Mouse (Mus musculus) kidney, postnatal 4 days (tissue): ENCODE results near the gene Iqce.

Experiments used
- DNase-seq, 2 experiments: peaks; one replicate each; pipeline ENCODE4 v3.0.0; 2021; ENCODE audit warnings: mixed read lengths in 2 of 2

Iqce gene

DNA sequence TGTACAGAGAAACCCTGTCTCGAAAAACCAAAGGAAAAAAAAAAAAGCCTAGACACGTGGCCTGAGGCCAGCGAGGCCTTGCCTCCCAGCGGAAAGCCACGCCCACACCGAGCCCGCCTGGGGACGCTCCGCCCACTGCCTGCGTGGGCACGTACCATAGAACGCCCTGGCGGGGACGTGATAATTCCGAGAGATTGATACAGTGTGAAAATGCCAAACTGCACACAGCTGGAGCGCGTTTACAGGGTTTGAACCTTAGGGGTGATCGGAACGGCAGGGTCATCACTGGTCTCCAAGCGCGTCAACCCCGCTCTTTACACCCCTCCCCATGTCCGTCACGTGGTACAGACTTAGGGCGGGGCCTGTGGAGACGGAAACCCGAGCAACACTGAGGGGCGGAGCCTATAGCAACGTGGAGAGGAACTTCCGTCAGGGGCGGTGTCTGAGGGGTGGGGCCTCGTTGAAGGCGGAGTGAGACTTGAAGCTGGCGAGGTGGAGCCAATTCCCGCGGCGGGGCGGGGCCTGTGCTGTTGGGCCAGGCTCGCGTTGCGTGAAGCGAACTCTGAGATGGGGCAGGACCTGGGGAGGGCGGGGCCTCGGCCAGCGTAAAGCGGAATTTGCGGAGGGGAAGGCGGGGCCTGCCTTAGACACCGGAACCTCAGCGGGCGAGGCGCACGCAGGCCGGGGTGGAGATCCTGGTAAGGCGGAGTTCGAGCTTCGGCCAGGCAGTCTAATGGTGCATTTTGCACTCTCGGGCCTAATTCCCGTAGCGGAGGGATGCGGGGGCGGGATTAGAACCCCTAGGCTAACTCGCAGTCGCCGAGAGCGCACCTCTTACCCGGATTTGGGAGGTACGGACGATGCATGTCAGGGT lies 2.4 kb upstream of the Iqce start, which contains the start of gene Brat1:
Brat1 (plus strand) TSS at position 634 of the 874 bp plus-strand sequence.
- peak; percentile 100 for DNase-seq

DNA sequence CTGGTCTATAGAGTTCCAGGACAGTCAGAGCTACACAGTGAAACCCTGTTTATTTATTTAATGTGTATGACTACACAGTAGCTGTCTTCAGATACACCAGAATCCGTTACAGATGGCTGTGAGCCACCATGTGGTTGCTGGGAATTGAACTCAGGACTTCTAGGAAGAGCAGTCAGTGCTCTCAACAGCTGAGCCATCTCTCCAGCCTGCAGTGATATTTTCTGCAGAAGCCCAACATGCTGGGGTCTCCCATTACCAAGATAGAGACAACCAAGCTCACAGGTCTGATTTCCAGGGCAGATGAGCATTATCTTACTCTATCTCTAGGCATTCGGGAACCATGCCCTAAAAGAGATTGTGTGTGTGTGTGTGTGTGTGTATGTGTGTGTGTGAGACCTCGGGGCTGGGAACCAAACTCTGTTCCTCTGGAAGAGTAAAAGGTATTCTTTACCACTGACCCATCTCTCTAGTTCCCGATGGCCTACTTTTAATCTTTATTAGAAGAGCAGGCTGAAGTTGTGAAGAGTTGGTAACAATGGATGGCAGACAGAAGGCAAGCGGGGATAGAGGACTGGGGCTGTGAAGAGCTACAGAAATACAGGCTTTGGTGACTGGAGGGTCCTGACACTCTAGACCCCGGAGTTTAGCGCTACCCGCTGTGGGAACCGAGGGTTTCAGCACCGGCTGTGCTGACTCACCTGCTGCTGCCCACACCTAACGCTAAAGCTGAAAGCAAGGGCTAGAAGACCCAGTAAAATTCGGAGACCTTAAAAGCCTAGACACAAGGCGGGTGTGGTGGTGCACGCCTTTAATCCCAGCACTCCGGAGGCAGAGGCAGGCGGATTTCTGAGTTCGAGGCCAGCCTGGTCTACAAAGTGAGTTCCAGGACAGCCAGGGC lies 1.6 kb upstream of the Iqce start:
- no peak for DNase-seq

GRCm38 (mm10) chr5:140702618-140703175 lies 519 bp upstream of the Iqce start:
- DNase-seq = peak in 1 of 2 experiments; percentile 34

- DNase-seq = peak in 1 of 2 experiments; percentile 59
These were observed 517 bp downstream of the Iqce start for GRCm38 (mm10) chr5:140701661-140702060.

- peak; percentile 20 to 45 for DNase-seq
These were observed 2.4 kb downstream of the Iqce start for GRCm38 (mm10) chr5:140699776-140700175.

DNA sequence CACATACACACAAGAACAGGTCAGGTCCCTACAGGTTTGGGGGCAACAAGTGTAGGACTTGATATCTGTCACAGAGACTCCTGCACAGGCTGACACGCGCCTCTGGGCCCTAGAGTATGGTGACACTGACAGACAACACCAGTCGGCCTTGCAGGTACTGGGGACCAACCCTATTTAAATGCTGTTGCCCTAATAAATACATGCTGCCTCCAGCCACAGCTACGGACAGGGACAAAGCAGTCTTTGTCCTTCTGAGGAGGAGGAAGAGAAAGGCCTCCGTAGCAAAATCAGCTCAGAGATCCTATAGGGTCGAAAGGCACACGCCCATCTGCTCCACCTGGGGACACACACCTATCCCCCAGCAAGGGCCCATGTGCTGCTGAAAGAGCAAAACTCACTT lies 6.2 kb downstream of the Iqce start:
- no peak for DNase-seq

DNA sequence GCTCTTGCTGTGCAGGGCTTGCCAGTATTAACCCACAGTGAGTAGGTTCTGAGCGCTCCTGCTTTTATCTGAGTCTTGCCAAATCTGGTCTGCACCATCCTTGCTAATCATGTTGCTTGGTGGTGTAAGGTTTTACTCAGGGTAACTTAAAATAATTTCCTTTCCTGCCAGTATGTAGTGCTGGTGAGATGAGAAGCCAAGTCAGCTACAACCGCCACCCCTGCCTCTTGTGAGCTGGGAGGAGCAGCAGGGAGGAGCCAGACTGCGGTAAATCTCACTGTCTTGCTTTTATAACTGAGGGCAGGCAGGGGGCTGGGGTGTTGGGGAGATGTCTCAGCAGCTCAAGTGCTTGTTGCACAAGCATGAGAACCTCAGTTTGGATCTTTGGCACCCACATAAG lies 13.7 kb downstream of the Iqce start:
- no peak for DNase-seq

DNA sequence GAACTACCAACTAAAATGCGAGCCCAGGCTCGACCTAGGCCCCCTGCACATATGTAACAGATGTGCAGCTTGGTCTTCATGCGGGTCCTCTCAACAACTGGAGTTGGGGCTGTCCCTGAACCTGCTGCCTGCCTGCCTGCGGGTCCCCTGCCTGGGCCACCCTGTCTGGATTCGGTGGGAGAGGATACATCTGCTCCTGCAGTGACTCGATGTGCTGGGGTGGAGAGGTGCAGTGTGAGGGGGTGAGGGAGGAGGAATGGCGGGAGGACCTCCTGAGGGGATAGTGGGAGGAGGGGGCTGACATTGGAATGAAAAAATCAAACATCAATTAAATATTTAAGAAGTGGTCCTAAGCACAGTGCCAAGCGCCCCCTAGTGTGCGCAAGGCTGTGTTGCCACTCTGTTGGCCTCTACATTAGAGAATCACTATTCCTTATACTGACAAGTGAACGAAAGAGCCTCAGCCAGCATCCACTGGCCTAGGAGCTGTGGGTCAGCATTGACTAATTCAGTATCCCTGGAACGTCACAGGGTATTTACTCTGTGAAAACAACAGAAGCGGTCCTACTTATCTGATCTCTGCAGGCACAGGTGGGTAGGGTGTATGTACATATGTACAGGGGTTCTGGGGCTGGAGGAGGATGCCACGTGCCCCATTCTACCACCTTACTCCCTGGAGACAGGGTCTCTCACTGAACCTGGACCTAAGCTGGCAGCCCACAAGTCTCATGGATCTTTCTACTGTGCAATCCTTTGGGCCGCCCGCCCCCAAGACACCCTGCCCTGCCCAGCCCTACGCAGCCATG lies 17.6 kb downstream of the Iqce start:
- DNase-seq = peak; percentile 70 to 74

DNA sequence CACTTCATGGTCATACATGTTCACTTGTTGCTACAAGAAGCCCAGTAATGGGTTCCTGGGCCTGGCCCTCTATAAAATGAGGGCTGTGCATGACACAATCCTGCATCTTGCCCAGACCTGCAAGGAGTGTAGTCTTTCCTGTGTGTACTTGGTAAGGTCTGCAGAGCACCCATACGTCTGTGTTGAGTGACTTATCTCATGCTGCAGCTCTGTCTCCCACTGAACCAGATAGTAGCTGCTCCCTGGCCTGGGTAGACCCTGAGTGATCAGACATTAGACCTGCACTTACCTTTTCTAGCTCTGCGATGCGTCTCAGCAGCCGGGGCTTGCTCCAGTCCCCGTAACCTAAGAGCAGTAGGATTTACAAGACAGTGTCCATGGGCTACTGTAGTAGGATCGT lies 20.1 kb downstream of the Iqce start:
- no peak for DNase-seq

- DNase-seq = no peak
These were observed 21.2 kb downstream of the Iqce start for GRCm38 (mm10) chr5:140680950-140681349.

GRCm38 (mm10) chr5:140680051-140680450 lies 22.1 kb downstream of the Iqce start:
- DNase-seq = no peak

- no peak for DNase-seq
These were observed 25.0 kb downstream of the Iqce start for GRCm38 (mm10) chr5:140677137-140677536.

GRCm38 (mm10) chr5:140675640-140676039 lies 26.5 kb downstream of the Iqce start:
- DNase-seq = no peak

DNA sequence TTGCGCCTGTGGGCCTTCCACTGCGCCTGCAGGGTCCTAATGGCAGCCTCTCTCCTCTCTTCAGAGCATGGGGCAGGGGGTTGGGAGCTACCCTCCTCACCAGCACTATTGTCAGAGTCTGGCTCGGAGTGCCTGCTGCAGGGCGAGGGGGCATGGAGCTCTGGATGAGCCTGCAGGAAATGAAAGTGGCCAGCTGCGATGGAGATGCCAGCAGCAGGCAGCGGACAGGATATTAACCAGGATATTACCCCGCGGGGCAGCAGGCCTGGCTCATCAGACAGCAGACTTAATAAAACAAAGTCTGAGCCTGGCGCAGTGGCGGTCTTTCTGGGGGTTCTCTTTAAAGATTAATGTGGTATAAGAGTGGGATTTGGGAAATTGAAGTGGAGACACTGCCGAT lies 27.1 kb downstream of the Iqce start:
- DNase-seq = no peak

GRCm38 (mm10) chr5:140674036-140674435 lies 28.1 kb downstream of the Iqce start:
- no peak for DNase-seq

DNA sequence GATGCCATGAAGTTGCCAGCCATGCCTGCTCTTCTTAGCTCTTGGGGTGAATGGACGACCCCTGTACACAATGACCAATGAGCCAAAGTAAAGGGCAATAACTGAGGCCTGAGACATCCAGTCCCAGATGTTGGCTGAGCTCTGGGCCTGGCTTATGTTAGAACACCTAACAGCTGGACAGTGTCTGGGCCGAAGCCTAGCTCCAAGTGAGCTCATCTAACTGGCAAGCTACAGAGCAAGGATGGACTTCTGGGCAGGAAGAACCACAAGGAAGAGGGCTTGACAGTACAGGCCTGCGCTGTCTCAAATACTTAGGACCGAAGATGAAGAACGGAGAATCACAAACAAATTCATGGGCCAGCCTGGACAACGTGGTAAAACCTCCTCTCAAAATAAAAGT lies 29.6 kb downstream of the Iqce start:
- peak in 1 of 2 experiments; percentile 40 for DNase-seq

GRCm38 (mm10) chr5:140672115-140672514 lies 30.1 kb downstream of the Iqce start:
- no peak for DNase-seq

DNA sequence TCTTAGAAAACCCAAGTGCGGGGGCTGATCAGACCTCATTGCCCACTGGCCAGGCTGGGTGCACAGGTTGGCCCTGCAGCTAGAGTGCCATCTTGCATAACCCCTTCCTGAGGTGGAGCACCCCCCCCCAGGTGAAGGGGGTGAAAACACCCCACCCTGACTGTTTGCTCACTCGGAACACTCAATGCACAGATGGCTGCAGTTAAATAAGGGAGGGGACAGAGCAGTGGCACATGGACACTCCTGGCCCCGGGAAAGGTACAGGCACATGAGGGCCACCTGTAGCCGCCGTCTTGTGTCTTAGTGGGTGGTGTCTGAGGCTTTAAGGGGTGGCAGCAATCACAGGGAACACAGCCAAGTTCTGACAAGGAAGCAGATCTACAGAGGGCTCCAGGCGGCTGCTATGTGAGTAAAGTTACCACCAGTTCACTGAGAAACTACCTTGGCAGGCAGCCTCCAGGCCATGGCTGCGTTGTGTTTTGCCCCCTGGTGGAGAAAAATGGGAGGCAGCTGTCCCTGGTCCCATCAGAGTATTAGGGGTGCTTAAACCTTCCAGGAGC lies 38.5 kb downstream of the Iqce start:
- DNase-seq = peak; percentile 80 to 85

- peak in 1 of 2 experiments; percentile 52 for DNase-seq
These were observed 39.2 kb downstream of the Iqce start for GRCm38 (mm10) chr5:140662741-140663592.

GRCm38 (mm10) chr5:140661875-140662643 lies 40.1 kb downstream of the Iqce start:
- DNase-seq = no peak
